Mouse (Mus musculus) gastrocnemius, postnatal 14 days (tissue): Measurements from ENCODE around the gene Dapk1. TPM values are rescaled to one million over a fixed set of nuclear protein-coding genes. Genes with fewer than 3 reads are reported as not detected.
A peak's percentile ranks its signal among the peaks of the same experiment; 100 is the strongest.

Source experiments
- DNase-seq: peaks from one replicate; pipeline ENCODE4 v3.0.0; 2021; ENCODE audit warnings: mixed read lengths
- intact Hi-C: fragments of 180-260 bp; cut with DNase I; formaldehyde crosslinking; loops from one replicate; pipeline ENCODE4 v1.15.1; 2025; ENCODE audit warnings: low total_unique reads
- total RNA-seq, 2 experiments: library from RNA; stranded (reverse); gene quantifications; 2 replicates each; pipeline ENCODE4 v1.2.3; 2021

Dapk1 gene
- total RNA-seq, 2 experiments from 2014 or later, result 12.4 to 13.8 TPM

DNA sequence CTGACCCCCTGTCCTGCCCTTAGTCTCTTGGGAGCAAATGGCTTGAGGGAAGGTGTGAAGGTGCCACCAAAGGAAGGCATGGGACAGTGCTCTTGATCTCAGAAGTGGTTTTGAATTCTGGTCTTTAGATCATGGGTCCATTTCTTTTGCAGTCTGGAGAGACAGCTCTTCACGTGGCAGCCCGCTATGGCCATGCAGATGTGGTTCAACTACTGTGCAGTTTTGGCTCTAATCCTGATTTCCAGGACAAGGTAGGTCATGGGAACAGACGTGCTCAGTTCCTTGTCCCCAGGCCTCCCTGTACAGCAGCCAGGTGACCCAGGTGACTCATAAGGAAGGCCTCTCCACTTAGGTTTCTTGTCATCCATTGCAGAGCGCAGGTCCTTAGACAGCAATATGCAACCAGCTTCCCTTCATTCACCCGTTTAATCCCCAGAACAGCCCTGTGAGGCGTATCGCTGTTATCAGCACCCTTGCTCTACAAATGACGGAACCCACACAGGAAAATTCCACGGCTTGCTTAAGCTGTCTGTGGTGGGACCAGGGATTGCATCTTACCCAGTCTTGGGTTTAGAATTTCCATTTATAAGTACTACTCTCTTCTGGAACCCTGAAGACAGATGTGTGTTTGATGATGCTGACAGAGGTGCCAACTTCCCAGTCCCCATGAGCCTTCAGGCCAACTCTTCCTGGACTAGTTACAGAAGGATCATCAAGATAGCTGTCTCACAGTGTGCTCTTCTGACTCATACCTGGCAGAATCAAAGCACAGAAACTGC, 126.7 kb downstream of the Dapk1 start:
- intact Hi-C loops, result no loop called here
- no peak for DNase-seq

DNA sequence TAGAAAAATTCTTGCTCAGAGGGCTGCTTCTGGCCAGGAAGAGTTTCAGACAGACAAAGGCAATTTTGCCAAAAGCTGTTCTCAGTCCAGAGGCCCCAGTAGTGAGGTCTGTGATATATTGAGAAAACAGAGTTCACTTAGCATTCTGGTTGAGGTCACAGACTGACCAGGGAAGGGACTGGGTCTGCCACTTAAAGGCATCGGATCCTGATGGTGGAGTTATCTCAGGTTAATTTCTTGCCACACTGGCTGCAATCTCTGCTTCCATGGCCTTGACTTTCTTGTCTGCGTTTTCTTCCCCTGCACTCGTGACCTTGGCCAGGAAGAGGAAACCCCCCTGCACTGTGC, 127.3 kb downstream of the Dapk1 start:
- intact Hi-C loops, result no loop called here
- no peak for DNase-seq

DNA sequence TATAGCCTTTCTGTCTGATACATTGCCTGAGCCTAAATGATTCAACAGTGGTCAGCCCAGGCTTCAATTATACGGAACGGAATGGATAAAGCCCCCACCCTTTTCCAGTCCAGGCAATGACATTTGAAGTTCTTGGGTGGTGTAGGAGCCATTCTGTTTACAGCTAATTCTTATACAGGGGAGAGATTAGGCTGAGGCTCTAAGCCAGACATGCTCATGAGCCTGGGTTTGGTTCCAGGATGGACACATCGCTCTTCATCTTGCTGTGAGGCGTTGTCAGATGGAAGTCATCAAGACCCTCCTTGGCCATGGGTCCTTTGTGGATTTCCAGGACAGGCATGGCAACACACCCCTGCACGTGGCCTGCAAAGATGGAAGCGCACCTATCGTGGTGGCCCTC, 128.8 kb downstream of the Dapk1 start:
- no peak for DNase-seq
- intact Hi-C loops, result no loop called here

DNA sequence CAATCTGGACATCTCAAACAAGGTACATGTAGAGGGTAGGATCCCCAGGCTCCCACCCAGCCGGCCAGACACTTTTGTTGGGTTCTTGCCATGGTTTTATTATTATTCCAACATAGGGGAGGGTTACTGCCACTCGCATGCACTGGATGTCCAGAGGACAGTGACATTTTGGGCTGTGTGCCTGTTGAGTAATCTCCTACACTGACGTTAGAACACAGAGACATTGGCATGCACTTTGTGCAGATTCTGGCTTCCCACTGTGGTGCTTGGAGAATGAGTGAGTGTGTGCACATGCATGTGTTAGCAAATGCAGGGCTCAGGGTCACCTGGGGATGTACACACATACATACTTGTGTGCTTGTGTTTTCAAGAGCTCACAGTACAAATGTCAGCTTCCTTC, 129.3 kb downstream of the Dapk1 start:
- DNase-seq, result no peak
- intact Hi-C loops, result no loop called here

DNA sequence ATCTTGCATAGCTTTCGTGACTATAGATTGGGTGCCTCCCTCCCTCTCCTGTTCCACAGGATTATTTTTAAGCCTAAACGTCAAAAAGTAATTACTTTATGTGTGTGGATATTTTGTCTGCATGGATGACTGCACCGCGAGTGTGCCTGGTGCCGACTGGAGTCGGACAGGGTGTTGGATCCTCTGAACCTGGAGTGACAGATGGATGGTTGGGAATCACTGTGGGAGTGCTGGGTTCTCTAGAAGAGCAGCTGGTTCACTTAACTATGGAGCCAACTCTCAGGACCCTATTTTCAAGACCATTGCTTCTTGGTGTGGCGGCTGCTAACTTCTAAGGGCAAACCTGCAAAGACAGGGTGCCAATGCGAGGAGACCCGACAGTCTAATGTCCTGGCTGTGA, 133.6 kb downstream of the Dapk1 start:
- intact Hi-C loops, result loop anchor here (5.0 kb wide), 1 partner anchor 133 kb away; the partner anchor contains the start of gene Dapk1
- DNase-seq, result no peak

DNA sequence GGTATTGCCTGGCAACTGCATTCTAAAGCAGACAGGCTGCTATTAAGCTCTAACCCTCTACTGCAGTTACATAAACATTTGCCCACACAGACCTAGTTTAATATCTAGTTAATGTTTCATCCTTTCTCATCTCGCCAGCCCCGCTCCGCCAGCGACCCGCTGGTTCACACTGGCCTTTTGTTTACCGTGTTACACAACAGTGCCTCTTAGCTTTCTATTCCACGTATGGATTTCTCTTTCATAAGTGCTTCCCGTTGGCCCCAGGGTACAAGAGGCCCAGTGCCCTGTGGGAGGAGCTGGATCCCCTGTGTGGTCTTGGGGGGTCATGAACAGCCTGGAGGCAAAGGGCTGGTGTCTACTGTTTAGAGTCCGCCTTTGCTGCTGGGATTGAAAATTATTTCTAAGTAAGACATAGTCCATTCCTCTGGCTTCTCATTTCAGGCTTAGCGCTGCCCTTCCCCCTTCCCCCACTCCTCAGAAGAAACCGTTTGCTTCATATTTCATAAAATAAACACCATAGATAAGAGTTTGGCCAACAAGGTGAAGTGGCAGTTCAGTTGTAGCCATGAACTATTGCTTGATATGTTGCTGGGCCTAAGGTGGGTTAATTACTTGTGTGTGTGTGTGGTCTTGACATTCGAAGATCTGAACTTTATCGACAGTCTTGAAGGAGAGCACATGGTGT, 134.8 kb downstream of the Dapk1 start:
- DNase-seq, result no peak

DNA sequence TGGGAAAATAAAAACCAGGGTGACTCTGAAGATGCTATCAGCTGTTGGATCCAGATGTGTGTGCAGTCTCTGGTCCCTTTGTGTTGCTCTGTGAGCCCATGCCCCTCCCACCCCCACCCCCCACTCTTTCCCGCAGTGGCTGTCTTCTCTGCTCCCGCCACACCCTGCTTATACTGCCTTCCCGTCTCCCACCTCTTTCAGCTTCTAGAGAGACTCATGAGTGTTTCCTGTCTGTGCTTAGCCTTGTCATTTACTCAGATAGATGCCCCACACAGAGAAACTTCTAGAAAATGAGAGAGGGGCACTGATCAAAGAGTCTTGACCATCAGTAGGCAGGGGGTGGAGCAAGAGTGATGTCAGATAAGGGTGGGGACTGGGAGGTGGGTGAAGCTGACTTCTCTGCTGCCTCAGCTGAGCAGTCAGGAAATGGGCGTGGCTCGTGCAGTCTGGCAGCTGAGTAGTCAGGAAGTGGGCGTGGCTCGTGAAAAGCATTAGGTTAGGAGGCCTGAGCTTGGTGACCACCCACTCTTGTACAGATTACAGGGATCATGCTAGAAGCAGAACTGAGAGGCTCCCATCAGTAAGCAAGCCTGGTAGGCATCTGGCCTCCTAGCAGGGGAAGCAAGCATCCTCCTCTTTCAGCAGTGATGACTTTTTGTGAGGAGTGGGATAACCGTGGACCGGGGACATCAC, 136.0 kb downstream of the Dapk1 start:
- peak; percentile 88 for DNase-seq
- intact Hi-C loops, result loop anchor here (5.0 kb wide), 1 partner anchor 135 kb away; the partner anchor contains the start of gene Dapk1

More for the DNA sequence above, 134.8 kb downstream of the Dapk1 start:
- intact Hi-C loops, result loop anchor here (5.0 kb wide), 1 partner anchor 134 kb away; the partner anchor contains the start of gene Dapk1

DNA sequence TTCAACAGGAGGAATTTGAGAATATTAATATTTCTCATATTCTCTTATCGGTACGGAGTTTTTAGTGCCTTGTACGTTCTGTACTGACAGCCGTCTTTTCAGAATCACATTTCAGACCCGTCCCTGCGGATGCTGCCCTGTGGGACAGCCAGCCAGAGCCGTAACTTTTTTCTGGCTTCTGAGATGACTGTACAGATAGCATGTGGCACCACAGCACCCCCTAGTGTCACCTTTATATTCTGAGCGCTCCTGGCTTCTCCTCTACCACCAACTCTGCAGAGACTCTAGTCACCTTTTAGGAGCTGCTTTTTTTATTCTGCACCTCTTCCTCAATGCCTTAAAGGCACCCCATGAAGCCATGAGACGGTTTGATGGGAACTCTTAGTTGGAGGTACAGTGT, 136.7 kb downstream of the Dapk1 start:
- peak; percentile 72 for DNase-seq
- intact Hi-C loops, result loop anchor here (5.0 kb wide), 1 partner anchor 136 kb away; the partner anchor contains the start of gene Dapk1

DNA sequence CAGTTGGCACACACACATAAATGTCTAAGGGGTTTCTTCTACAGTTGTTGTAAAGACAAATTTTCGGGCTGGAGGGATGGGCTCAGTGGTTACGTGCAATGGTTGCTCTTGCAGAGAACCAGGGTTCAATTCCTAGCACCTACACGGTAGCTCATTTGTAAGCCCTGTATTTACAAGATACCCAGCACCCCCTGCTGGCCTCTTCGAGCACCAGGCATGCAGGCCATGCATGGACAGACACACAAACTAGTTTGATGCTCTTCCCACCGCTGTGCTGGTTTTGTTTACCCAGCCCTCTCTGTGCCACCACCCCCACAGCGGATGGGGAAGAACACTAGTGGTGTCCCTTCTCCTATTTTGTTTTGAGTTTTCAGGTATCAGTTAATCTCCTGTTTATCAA, 138.5 kb downstream of the Dapk1 start:
- no peak for DNase-seq
- intact Hi-C loops, result loop anchor here (2.0 kb wide), 1 partner anchor 261 kb away; no protein-coding TSS in a partner anchor

DNA sequence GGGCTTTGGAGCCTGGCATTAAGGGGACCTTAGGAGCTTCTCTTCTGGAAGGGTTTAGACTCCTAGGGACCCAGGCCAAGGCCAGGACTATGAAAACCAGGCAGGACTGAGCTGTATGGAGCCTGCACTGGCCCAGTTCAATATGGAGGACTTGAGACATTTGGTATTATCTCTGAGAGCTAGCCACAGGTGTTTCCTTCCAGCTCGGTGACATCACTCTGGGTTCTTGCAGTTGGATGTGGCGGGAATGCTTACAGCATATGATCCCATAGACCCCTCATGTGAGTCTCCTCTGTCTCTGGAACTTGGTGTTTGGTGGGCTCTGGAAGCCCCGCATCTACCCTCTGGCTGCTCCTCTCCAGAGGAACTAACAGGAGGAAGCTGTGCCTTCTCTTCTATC, 140.9 kb downstream of the Dapk1 start:
- no peak for DNase-seq
- intact Hi-C loops, result no loop called here

DNA sequence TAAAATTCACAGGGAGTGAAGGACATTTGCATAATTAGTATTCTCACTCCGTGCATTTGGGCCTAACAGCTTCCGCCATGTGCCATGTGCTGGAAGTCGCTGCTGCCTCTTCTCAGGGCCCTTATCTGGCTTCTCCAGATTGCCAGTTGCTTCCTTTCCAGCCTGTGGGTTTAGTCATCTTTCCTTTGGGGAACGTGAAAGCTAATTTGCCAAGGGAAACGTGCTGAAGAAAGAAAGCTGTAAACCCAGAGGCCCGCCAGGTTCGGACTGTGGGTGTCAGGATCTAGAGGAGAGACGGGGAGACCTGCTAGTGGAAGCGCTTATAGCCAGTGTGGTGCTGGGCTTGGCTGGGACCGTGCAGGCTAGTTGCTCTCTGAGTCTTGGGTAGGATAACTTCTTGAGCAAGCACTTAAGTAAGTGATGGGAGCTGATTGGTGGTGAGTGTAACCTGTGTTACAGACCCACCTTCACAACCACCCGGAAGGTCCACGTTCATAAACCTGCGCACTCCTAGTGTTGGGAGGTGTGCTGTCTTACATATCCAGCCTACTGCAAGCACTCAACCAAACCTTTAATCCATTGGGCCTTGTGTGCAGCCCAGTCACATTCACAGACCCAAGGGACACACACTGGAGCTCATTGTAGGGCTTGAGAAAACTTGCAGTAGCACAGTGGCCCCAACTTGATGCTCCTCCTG, 141.8 kb downstream of the Dapk1 start:
- intact Hi-C loops, result no loop called here
- DNase-seq, result no peak

DNA sequence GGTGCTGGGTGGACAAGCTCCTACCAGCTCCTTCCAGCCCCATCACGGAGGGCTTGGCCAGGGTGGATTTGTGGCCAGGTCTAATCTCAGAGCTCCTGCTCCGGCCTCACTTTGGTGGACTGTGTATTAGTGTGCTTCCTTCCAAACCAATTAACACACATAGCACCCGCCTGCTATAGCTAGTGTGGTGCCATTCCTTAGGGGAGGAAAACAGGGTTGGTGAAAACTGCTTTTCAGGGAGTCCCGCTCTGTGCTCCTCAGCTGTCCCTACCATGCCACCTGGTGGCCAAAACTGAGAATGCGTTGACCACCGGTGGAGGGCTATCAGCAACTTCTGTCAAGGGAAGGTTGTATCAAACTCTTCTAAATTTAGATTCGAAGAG, 142.3 kb downstream of the Dapk1 start:
- DNase-seq, result peak; percentile 85
- intact Hi-C loops, result no loop called here

DNA sequence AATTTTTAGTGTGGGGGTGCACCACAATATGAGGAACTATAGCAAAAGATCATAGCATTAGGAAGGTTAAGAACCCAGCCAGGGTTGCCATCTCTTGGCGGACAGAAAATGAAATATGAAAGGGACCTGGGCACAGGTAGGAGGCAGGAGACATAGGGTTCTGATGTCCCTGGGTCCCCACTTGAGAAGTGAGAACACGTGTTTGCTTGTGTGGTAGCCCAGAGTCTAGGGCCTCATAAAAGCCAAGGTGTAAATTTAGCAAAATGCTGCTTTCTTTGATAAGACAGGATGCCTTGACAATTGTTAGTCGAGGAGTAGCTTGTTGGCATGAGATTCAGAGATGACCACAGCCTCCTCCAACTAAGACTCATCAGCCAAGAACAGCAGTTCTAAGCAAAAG, 143.0 kb downstream of the Dapk1 start:
- DNase-seq, result no peak
- intact Hi-C loops, result no loop called here

DNA sequence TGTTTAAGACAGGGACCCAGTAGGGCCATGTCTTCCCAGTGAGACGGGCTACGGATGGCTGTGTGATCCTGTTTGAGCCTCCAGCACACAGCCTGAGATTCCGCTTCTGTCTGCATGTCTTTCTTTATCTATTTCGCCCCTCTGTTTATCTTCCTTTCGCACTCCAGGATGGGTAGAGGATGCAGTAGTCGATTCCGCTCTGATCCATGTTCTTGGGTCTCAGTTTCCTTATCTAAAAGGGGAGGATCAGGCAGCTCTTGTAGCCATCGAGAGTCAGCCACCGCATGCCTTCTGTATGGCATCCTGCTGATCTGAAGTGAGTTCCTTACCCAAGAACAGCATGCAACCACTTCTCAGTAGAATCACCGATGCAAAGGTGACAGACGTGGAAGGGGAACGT, 143.6 kb downstream of the Dapk1 start:
- DNase-seq, result no peak
- intact Hi-C loops, result no loop called here

DNA sequence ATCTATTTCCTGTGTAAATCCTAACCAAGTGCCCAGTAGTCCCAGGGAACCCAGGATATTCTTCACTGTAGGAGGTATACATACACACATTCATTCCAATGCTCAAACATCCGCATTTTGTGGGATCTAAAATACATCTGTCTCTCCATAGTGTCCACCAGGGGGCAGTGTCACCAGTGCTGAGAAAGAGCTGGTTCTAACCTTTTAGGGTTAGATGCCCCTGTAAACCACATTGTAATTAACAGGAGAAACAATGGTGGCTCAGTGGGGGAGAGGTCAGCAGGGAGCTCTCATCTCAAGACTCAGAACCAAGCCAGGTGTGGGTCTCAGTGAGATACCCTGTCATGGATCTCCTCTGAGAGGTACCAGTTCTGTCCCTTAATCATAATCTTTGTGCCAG, 144.5 kb downstream of the Dapk1 start:
- DNase-seq, result no peak
- intact Hi-C loops, result no loop called here

DNA sequence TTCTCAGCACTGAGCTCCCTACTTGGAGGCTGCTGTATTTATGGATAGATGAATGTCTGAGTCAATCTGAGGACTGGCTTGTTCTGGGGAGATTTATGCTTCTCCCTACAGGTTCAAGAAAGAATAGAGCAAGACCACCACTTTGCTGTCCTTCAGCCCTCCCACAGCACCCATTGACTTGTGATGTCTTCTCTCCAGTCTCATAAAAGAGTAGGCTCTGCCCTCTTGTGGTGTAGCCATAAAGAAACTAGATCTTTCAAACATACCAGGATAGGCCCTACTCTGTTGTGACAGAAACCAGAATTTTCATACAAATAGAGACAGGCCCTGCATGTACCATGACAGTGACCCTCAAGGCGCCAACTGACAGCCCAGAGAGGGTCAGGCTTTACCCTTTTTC, 145.5 kb downstream of the Dapk1 start:
- intact Hi-C loops, result no loop called here
- DNase-seq, result no peak

DNA sequence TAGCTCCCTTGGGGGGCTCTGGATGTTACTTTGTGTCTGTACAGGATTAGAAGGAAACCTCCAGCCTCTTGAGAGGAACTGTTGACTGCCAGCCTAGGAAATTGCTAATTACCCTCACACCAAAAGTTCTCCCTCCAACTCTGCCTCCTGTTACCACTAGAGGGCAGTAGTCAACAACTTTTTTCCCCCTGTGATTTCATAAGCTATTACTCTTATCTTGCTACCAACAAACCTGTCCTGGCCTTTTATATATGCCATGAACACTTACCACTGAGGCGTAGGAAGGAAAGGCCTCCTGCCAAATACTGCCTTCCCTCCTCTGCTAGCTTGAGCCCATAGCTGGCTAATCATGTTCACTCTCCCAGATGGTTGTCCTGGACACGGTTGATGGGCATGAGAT, 146.8 kb downstream of the Dapk1 start:
- intact Hi-C loops, result no loop called here

DNA sequence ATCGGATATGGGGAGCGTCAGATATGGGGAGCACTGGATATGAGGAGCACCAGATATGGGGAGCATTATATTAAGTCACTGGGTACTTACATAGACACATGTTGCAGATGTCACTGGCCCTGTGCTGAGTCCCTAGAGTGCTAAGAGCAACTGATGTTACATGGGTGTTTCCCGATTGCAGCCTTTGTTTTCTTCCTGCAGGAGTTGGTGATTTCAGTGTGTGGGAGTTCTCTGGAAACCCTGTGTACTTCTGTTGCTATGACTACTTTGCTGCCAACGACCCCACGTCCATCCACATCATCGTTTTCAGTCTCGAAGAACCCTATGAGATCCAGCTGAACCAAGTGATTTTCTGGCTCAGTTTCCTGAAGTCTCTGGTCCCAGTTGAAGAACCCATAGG, 149.2 kb downstream of the Dapk1 start:
- no peak for DNase-seq
- intact Hi-C loops, result no loop called here

More for the DNA sequence above, 146.8 kb downstream of the Dapk1 start:
- DNase-seq, result no peak

DNA sequence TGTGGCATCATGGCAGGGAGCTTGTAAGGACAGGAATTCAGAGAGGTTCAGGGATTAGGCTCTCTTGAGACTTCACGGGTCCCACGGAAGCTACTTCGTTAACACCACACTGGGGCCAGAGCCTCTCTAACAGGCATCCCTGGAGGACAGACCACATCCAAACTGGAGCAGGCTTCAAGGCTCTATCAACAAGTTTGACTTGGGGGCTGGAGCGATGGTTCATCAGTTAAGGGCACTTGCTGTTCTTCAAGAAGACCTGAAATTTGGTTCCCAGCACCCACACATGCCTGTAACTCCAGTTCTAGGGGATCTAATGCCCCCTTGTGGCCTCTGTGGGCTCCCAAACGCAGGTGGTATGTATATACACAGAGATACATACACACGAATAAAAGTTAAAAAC, 151.5 kb downstream of the Dapk1 start:
- DNase-seq, result no peak
- intact Hi-C loops, result no loop called here

DNA sequence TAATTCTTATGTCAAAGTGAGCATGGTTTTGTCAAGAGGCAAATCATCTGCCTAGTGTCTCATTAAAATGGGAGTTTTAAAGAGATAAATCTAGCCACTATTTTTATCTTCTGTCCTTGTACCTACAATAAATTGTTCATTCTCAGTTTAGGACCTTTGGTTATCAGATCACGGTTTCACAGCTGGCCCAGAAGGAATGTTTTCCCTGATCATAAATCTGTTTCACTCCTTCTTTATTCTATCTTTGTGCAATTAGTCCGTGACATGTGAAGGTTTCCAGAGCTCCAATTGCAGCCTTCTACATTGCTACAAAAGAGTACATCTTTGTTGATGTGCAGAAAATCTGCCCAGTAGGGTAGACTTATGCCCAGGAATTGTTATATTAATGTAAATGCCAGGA, 153.5 kb downstream of the Dapk1 start:
- no peak for DNase-seq
- intact Hi-C loops, result loop anchor here (5.0 kb wide), 1 partner anchor 62 kb away; no protein-coding TSS in a partner anchor
